Mouse (Mus musculus) thymus, postnatal 4 days (tissue): ENCODE measurements at regions not wholly inside any gene's neighbourhood (a gene's known extent, or its start where the extent isn't known, plus 50 kb on each side); places are given as distances from the start of the nearest gene placed in this dataset.
"Not testable (repeated sequence)": the region's sequence is repeated elsewhere in the genome, so short reads cannot be mapped to it uniquely, and the experiment has no call there.

ENCODE experiments used
- DNase-seq: peaks from one replicate; pipeline ENCODE4 v3.0.0; 2021

- no peak for DNase-seq
Measured at GRCm38 (mm10) chr4:10670846-10671428, 203.4 kb upstream of the 2610301B20Rik start.

- no peak for DNase-seq
Measured at GRCm38 (mm10) chr4:10691086-10691485, 183.2 kb upstream of the 2610301B20Rik start.

- no peak for DNase-seq
Measured at GRCm38 (mm10) chr4:10692860-10693259, 181.4 kb upstream of the 2610301B20Rik start.

- no peak for DNase-seq
Measured at GRCm38 (mm10) chr4:10693446-10694105, 180.7 kb upstream of the 2610301B20Rik start.

- not testable (repeated sequence) for DNase-seq
Measured at GRCm38 (mm10) chr4:10694106-10694748, 180.1 kb upstream of the 2610301B20Rik start.

GRCm38 (mm10) chr4:10697225-10697836, 177.0 kb upstream of the 2610301B20Rik start:
- no peak for DNase-seq

GRCm38 (mm10) chr4:10698637-10699036, 175.7 kb upstream of the 2610301B20Rik start:
- no peak for DNase-seq

GRCm38 (mm10) chr4:10701479-10701878, 172.8 kb upstream of the 2610301B20Rik start:
- DNase-seq = no peak

GRCm38 (mm10) chr4:10703212-10703611, 171.1 kb upstream of the 2610301B20Rik start:
- no peak for DNase-seq

- no peak for DNase-seq
Measured at GRCm38 (mm10) chr4:10707016-10707657, 167.2 kb upstream of the 2610301B20Rik start.

GRCm38 (mm10) chr4:10707658-10708056, 166.6 kb upstream of the 2610301B20Rik start:
- DNase-seq = no peak

- no peak for DNase-seq
Measured at GRCm38 (mm10) chr4:10711939-10712533, 162.3 kb upstream of the 2610301B20Rik start.

- no peak for DNase-seq
Measured at GRCm38 (mm10) chr4:10723341-10723740, 151.0 kb upstream of the 2610301B20Rik start.

- DNase-seq = no peak
Measured at GRCm38 (mm10) chr4:10727894-10728293, 146.4 kb upstream of the 2610301B20Rik start.

- no peak for DNase-seq
Measured at GRCm38 (mm10) chr4:10745207-10745606, 129.1 kb upstream of the 2610301B20Rik start.

GRCm38 (mm10) chr4:10748816-10749215, 125.5 kb upstream of the 2610301B20Rik start:
- DNase-seq = no peak

- DNase-seq = not testable (repeated sequence)
Measured at GRCm38 (mm10) chr4:10750377-10751062, 123.8 kb upstream of the 2610301B20Rik start.

- peak; percentile 12 for DNase-seq
Measured at GRCm38 (mm10) chr4:10753176-10753575, 121.1 kb upstream of the 2610301B20Rik start.

GRCm38 (mm10) chr4:10759491-10759890, 114.8 kb upstream of the 2610301B20Rik start:
- no peak for DNase-seq

- DNase-seq = no peak
Measured at GRCm38 (mm10) chr4:10767676-10768075, 106.6 kb upstream of the 2610301B20Rik start.

GRCm38 (mm10) chr4:10770026-10770643, 104.2 kb upstream of the 2610301B20Rik start:
- peak; percentile 17 for DNase-seq
